Mouse (Mus musculus) retina, embryonic 14.5 days (tissue): ENCODE results near the gene Cbx7.
"Not testable (repeated sequence)": the region's sequence is repeated elsewhere in the genome, so short reads cannot be mapped to it uniquely, and the experiment has no call there.

ENCODE experiments used
- DNase-seq: peaks from one replicate; pipeline ENCODE4 v3.0.0-alpha.2; 2015; ENCODE audit warnings: low spot score

Cbx7 gene

GRCm38 (mm10) chr15:79950250-79951025 lies 20.5 kb downstream of the Cbx7 start:
- DNase-seq, result peak; percentile 72

GRCm38 (mm10) chr15:79947681-79948080 lies 23.2 kb downstream of the Cbx7 start:
- no peak for DNase-seq

GRCm38 (mm10) chr15:79946790-79947189 lies 24.1 kb downstream of the Cbx7 start:
- DNase-seq, result no peak

- peak; percentile 96 for DNase-seq
Observed at GRCm38 (mm10) chr15:79946022-79946421, 24.9 kb downstream of the Cbx7 start.

- DNase-seq, result no peak
Observed at GRCm38 (mm10) chr15:79944948-79945347, 26.0 kb downstream of the Cbx7 start.

- DNase-seq, result no peak
Observed at GRCm38 (mm10) chr15:79943584-79943983, 27.3 kb downstream of the Cbx7 start.

- no peak for DNase-seq
Observed at GRCm38 (mm10) chr15:79942541-79942940, 28.4 kb downstream of the Cbx7 start.

- peak; percentile 71 for DNase-seq
Observed at GRCm38 (mm10) chr15:79940932-79941331, 30.0 kb downstream of the Cbx7 start.

GRCm38 (mm10) chr15:79939913-79940312 lies 31.0 kb downstream of the Cbx7 start:
- peak; percentile 47 for DNase-seq

GRCm38 (mm10) chr15:79939501-79939900 lies 31.4 kb downstream of the Cbx7 start:
- not testable (repeated sequence) for DNase-seq

GRCm38 (mm10) chr15:79939020-79939419 lies 31.9 kb downstream of the Cbx7 start:
- DNase-seq, result no peak

- no peak for DNase-seq
Observed at GRCm38 (mm10) chr15:79936374-79936751, 34.6 kb downstream of the Cbx7 start.

GRCm38 (mm10) chr15:79935654-79936373 lies 35.1 kb downstream of the Cbx7 start:
- no peak for DNase-seq

GRCm38 (mm10) chr15:79934776-79935175 lies 36.1 kb downstream of the Cbx7 start:
- DNase-seq, result no peak

GRCm38 (mm10) chr15:79933670-79934514 lies 37.0 kb downstream of the Cbx7 start:
- DNase-seq, result no peak

GRCm38 (mm10) chr15:79933052-79933669 lies 37.8 kb downstream of the Cbx7 start:
- DNase-seq, result no peak

- DNase-seq, result peak; percentile 89
Observed at GRCm38 (mm10) chr15:79932323-79932987, 38.5 kb downstream of the Cbx7 start.

GRCm38 (mm10) chr15:79931496-79932141 lies 39.3 kb downstream of the Cbx7 start:
- no peak for DNase-seq

- DNase-seq, result no peak
Observed at GRCm38 (mm10) chr15:79929734-79930133, 41.2 kb downstream of the Cbx7 start.

- DNase-seq, result no peak
Observed at GRCm38 (mm10) chr15:79928736-79929135, 42.2 kb downstream of the Cbx7 start.

GRCm38 (mm10) chr15:79928316-79928715 lies 42.6 kb downstream of the Cbx7 start:
- DNase-seq, result no peak
